Mouse (Mus musculus): ENCODE results near the gene Ttll10.

The Ttll10 gene

DNA sequence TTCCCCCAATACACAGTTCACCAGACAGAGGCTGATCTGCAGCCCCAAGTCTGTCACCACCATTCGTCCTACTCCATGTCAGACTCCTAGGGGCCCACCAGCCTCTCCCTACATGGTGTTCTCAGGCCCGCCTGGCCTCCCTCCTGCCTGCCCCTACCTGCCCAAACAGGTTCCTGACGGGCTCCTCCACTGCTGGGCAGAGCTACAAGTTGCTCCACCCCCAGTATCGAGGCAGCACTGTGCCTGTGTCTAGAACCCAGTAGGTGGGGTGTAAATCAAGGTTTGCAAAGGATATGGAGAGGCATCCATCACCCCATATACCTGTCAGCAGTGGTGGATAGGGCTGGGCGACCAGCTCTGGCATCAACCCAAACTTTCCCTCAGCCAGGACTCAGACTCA, at the start of gene Ttll10:
Gene Ttll10 (minus strand): TSS at position 154 of the 400 bp plus-strand sequence.
- no peak for DNase-seq (ENCODE audit: extremely low spot score, low read depth, low spot score)

DNA sequence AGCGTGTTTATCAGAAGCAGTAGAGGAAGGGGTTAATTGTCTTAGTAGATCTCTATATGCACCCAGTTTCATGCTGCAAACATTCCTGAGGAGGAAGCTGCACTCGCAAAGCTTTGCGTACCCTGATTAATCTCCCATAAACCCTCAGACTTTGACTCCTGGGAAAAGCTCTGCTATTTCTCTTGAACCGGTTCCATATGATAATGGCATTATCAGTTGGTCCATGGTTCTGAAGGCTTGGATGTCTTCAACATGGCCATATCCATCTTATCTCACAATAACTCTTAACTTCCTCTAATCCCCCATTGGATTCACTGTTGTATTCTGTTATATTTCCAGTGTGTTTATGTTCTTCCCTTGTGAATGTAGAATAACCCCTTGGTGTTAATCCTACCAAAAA, 44.1 kb upstream of the Ttll10 start:
- no peak for DNase-seq (ENCODE audit: extremely low spot score, low read depth, low spot score)

DNA sequence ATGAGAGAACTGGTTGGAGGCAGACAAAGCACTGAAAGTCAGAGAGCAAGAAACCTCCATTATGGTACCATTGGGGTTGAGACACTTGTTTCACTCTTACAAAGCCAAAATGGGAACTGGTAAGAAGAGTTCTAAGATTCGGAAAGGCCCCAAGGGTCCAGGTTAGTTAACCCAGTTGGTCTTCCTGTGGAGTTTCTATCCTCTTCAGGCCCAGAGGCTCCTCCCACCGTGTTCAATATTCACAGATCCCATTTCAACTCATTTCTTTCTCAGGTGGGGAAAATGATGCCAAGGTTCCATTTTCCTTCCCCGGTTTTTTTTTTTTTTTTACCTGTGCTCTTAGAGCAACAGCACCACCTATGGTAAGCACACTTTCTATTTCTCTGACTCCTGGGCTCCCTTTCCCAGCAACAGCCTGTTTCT, 42.3 kb upstream of the Ttll10 start:
- no peak for DNase-seq (ENCODE audit: extremely low spot score, low read depth, low spot score)

DNA sequence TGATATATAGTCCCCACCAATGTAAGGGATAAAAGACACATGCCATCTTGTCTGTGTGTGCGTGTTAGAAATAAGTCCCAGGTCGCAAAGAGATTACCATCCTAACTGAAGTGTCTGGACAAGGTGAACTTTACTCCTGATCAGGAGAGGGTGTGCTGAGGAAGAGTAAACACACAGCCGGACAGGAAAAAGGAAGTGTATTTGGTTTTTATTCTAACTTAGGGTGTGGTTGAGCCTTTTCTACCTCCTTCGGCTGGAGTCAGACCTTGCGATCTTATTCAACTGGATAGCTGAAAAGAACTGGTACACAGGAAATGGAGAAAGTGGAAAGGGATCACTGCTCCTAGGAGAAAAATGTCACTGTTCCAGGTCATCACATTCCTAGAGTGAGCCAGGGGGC, 41.3 kb upstream of the Ttll10 start:
- no peak for DNase-seq (ENCODE audit: extremely low spot score, low read depth, low spot score)

DNA sequence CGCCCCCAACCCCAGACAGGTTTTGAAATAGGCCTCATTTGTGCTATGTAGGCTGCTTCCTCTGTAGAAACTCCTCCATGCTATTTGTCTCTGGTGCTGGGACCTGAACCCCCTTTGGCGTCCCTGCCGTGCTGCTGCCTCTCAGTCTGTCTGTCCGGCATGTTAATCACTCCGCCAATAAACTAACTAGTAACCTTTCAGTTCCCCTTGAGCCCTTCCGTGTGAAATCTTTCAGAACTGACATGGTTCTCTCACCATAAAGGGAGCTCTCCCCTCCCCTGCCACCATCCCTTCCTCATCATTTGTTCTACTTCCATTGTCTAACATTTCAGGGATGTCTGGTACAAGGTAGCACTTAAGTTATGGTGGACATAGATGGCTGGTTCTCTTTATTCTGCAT, 40.2 kb upstream of the Ttll10 start:
- DNase-seq (ENCODE audit: extremely low spot score, low read depth, low spot score): no peak

DNA sequence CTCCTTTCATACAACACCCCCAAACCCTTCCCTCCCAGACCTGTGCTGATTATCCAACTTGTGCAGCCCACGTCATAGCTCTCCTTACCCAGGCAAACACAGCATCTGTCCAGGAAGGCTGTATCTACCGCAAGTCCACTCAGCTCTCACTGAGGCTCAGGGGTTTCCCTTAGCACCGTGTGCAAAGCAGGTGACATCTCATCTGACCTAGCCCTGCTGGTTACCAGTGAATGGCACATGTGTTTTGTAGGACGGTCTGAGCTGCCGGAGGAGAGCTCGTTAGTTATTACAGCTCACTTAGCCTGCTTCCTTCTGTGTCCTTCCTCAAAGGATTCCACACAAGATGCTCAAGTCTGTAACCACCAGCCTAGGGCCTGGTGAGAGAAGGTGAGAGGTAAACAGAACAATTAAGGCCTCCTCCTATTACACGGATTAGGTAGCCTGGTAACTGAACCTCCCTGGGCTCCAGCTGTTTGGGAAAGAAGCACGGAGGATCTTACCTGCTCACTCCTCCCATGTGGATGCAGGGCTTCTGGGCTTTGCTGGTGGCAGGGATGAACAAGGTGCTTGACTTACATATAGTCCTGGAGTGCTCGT, 38.7 kb upstream of the Ttll10 start:
- no peak for DNase-seq (ENCODE audit: extremely low spot score, low read depth, low spot score)

DNA sequence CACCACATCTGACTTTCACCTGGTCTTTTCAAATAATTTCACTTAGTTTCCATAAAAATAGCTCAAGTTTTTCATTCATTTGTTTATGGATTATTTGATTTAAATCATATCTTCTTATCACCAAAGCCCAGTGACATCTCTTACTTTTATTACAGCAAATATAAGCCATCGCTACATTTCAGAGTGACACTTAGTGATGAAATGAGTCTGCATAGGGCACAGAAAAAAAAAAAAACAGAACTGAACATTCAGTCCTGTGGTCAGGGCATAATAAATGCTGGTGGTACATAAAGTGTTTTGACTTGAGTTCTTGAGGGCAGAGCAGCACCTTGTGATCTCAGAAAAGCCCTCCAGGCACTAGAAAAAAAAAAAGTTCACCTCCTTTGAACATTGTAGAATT, 37.0 kb upstream of the Ttll10 start:
- no peak for DNase-seq (ENCODE audit: extremely low spot score, low read depth, low spot score)

DNA sequence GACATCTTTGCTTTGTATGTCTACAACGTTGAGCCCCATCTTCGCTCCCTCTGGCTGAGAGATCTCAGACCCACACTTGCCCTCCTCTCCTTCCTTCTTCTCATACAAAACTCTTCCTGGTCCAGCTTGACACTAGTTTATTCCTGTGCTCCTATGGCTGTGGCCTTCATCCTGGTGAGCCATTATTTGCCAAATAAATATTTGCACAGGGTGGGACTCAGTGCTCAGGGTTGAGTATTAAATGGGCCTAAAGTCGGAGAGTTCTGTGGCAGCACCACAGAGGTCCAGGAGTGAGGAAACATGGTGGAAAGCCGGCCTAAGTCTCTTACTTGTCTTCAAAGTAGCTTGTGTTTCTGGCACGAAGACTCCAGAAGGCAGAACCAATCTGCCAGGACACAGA, 34.5 kb upstream of the Ttll10 start:
- DNase-seq (ENCODE audit: extremely low spot score, low read depth, low spot score): no peak

DNA sequence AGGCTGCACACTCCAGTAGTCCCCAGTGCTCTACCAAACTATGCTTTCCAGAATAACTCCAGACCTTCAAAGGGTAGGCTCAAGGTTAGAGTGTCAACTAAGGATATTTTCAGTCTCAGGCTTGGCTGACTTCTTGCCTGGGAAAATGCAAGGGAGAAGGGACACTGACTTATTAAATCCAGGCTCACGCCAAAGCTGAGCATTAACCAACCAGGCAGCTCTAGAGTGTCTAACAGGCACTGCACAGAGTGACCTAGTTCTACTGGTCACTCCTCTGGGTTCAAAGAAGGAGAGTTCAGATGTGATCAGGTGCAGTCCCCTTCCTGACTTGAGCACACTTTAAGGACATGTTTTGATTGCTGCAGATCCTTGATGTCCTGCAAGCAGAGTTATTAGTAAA, 33.6 kb upstream of the Ttll10 start:
- DNase-seq (ENCODE audit: extremely low spot score, low read depth, low spot score): no peak

DNA sequence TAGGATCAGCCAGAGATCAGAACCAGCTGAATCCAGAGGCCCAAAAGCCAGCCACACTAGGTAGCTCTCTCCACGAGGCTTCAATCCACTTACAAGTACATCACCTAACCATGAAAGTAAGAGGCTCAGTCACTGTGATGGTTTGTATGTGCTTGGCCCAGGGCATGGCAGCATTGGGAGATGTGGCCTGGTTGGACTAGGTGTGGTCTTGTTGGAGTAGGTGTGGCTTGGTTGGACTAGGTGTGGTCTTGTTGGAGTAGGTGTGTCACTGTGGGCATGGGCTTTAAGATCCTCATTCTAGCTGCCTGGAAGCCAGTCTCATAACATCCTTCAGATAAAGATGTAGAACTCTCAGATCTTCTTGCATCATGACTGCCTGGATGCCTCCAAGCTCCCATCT, 32.0 kb upstream of the Ttll10 start:
- no peak for DNase-seq (ENCODE audit: extremely low spot score, low read depth, low spot score)

DNA sequence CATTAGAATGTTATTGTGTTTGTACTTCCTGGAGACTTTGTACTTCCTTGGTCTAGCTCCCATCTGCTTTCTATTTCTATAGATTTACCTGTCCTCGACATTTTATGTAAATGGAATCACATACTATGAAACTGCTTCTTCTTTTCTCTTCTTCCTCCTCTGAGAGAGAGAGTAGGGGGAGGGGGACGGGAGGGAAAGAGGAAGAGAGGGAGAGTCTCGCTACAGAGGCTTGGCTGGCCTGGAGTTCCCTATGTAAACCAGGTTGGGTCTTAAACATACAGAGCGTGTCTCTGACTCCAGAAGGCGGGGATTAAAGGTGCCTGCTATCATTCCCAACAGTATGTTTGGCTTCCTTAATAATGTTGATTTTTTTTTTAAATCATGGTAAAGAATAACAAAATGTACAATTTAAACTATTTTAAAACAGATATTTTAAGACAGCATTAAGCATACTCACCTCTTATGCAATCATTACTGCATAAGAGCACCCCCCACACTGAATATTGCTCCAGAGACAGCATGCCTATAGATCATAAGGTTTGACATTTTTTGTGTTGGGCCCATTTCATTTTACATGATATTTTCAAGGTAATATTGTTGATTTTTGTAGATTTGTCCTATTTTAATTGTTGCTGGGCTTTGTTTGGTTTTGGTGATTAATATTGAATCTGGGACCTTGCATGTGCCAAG, 28.3 kb upstream of the Ttll10 start:
- no peak for DNase-seq (ENCODE audit: extremely low spot score, low read depth, low spot score)

DNA sequence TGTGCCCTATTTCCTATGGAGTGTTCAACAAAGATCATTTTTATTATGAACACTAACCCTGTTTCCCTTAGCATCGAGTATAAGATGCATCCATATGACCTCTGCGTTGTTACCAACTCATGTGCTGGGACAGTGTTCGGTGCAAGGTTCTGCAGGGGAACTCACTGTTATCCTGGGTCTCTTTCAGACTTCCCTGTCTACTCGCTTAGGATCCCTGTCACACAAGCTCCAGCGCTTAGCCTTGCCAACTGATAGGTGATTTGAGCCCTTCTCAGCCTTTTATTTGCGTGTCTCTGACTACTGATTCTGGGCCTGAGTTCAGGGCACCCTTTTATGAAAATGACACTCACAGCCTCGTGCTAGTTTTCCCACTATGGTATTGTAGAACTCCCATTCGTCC, 26.0 kb upstream of the Ttll10 start:
- no peak for DNase-seq (ENCODE audit: extremely low spot score, low read depth, low spot score)

DNA sequence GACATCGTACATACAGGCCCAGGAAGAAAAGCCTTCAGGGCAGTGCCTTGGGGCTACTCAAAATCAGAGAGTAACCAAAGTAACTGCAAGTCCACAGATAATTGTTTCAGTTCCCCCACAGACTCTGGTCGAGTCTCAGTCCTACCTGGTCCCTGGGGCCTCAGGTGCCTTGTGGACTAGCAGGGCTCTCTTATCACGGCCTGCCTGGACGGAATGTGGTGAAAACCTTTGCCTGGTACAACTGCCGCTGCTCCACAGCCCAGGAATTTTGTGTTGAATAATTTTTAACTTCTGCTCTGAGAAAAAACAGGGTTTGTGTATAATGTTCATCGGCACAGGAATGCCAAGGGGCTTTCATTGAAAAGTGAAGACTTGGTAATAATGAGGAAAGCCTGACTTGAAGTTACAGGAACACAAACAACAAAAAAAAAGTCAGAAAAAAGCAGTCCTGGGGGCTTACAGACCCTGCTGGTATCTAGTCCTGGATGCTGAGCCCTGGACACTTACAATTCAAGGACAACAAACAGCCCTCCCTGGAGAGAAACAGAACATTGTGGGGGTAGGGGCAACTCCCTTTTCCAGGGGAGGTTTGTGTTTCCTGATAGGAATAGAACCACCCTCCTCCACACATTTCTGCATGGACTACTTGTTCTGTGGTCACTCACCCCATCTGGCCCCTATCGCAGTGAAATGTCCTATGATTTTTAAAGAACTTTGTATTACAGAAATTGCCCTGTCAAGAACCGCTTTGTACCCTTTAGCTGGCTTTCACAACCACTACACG, 25.1 kb upstream of the Ttll10 start:
- no peak for DNase-seq (ENCODE audit: extremely low spot score, low read depth, low spot score)

DNA sequence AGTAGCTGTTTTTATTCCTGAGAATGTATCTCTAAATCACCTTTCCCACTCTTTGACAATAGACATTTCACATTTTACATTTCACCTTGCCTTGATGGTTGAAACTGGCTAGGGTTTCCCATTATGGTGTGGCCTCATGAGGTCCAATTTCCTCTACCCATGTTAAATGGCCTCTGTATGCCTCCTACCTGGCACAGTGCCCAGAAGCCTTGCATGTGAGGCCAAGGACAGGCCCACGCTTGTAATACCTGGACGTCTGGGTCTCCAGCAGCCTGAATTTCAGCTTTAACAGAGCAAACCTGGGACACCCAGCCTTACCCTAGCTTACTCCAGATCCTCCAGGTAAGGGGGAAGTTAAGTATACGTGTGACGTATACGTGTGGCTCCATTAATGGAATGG, 24.1 kb upstream of the Ttll10 start:
- no peak for DNase-seq (ENCODE audit: extremely low spot score, low read depth, low spot score)

DNA sequence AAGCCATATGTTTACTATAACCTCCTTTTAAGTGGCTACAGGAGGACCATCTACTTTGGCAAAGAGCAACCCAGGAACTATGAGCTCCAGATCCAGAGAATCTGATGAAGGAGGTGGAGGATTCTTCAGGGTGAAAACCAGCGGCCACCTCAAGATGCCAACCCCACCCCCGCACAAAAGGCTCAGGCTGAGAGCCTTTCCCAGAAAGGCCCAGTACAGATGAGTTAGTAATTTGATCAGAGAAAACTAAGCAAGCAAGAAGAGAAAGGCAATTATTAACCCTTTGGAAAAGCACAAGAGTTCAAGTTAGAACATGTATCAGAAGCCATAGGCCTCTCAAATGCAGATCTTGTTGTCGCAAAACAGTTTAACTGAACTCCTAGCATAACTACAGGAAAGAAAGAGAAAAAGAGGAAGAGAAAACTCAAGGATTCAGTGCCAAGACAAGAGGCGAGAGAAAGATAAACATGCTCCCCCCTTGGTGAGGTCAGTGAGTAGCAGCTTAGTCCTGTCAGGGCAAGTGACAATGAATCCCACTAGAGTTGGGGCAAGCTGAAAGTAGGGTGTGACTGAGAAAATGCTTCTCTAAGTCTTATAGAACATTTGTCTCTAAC, 23.5 kb upstream of the Ttll10 start:
- no peak for DNase-seq (ENCODE audit: extremely low spot score, low read depth, low spot score)

DNA sequence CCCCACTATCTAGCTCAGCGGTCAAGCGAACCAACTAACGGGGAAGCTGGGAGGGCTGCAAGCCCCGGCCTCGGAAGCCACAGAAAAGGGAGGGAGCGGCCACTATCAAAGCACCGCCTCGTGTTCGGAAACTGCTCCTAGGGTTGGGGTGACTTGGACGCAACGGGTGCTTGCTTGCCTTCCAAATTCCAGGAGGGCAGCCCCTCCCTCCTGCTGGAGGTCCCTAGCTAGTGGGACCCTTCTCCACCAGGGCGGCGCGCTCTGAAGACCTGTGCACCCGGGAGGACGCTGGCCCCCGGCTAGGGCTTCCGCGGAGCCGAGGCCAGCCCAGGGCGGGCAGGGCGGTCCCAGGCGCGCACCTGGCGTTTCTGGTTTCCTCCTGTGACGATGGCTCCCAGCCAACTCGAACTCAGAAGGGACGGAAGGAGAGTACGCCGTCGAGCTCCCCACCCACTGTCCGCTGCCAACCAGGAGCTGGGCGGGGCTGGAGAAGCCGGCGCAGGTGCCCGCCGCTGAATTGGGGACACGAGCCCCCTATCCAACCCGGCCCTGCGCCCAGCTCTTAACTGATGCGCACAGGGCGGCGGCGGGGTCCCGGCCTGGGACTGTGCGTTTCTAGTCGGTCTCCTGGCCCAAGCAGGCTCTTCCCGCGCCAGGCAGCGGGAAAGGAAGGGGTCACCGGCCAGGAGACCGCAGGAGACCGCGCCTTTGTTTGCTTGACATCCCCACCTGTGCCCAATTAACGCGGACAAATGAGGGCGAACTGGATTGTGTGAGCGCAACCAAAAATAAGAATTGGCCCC, 18.5 kb upstream of the Ttll10 start:
- no peak for DNase-seq (ENCODE audit: extremely low spot score, low read depth, low spot score)

DNA sequence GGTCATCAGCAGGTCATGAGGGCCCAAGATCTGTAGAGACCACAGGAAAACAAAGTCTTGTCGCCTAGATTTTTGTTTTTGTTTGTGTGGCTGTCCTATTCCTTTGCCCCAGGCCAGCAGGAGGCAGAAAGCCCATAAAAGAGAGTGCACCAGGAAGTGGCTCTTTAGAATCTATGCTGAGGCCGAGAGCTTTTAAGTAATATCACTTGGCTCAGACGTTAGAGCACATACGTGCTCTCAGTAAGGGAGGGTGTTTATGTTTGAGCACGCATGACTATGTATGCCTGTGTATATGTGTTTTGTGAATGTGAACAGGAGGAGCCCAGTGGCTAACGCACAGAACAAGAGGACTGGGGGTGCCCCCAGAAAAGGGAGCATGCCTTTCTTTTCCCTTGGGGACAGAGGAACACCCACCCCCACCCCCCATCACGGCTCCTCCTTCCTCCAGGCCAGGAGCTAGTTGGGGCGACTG, 17.7 kb upstream of the Ttll10 start:
- DNase-seq (ENCODE audit: extremely low spot score, low read depth, low spot score): no peak

DNA sequence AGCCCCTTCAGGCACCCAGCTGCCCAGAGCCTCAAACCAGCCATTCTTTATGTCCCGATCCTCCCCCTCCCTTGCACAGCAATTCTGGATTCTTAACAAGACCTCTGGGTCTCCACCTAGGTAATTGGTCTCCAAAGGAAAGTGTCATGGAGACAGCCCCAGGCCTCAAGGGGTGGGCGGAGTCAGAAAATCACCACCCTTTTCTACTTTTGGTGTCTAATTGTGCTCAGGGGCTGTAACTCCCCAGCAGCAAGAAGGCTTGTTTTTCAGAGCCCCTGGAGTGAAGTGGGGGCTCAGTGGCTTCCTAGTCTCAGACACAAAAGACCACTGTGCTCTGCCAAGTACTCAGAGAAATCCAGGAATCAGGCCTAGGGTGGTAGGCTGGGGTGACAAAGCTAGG, 11.5 kb upstream of the Ttll10 start:
- DNase-seq (ENCODE audit: extremely low spot score, low read depth, low spot score): no peak

DNA sequence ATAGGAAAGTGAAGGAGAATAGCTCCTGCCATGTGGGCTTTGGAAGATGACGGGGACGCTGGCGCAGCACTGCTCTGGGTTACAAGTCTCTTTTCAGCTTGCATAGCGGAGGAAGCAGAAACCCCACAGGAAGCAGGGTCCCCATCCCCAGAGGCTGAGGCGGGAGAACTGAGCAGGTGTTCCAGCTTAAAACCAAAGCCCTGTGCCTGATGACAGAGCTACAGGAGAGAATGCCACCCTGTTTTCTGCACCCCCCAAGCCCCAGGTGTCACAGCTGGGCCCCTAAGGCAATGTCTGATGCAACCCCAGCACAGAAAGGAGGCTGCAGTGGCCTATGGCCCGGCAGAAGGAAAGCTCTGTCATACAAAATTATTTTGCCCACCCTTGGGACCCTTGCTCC, 11.1 kb upstream of the Ttll10 start:
- DNase-seq (ENCODE audit: extremely low spot score, low read depth, low spot score): no peak

DNA sequence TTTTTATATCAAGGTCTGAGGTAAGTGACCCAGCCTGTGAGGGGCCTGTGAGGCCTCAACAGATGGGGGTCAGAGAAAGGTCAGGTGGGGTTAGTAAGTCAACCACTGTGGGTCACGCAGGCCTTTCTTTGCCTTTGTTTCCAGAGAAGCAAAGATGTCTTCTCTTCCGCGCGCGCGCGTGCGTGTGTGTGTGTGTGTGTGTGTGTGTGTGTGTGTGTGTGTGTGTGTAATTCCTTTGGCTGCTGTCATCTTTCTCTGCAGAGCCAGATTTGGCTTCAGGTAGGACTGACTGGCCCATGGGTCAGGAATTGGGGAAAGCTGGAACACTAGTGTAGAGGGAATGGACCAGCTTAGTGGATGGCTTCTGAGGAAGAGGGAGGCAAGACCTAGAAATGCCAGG, 10.5 kb upstream of the Ttll10 start:
- DNase-seq (ENCODE audit: extremely low spot score, low read depth, low spot score): no peak

Data from hindlimb bud, embryonic 11.5 days (tissue).